In genomic region chr10:7047288-7047918, GRCm38 (mm10) we compare ENCODE assay signal across 12 mouse cellular contexts. TPM values are rescaled to one million over a fixed set of nuclear protein-coding genes. Genes with fewer than 3 reads are reported as not detected.
DNase-seq lines count a peak whose midpoint lies in the region; ATAC-seq and TF ChIP-seq lines count a peak whose summit lies in the region.
"Had no signal": no experiment of that assay in that cellular context is flagged by ENCODE, and none has a peak within 500 bp of the region (broad histone marks: within the 10 kb centered on the region; RNA-seq: fewer than 3 reads in every experiment).

No protein-coding gene starts in this region.

- H3K27ac ChIP-seq in forebrain, embryonic 14.5 days (ENCODE audit: low read depth, low read length), result no peak overlapping the region
- no peak overlapping the region for H3K27ac ChIP-seq in forebrain, embryonic 11.5 days (ENCODE audit: low read depth, low read length)
- no peak overlapping the region for H3K27ac ChIP-seq in midbrain, embryonic 11.5 days (ENCODE audit: low read depth, low read length)
- no peak overlapping the region for H3K27ac ChIP-seq in midbrain, embryonic 10.5 days (replicated peaks)
- H3K27ac ChIP-seq in stomach, postnatal 0 days (replicated peaks), result no peak overlapping the region
- H3K27ac ChIP-seq: forebrain, embryonic 12.5 days; liver, embryonic 12.5 days had no signal

- ATAC-seq in forebrain, embryonic 14.5 days, result 0 out of 2 replicates have a peak, but pooled peaks have one; percentile 29
- no peak for ATAC-seq in forebrain, embryonic 11.5 days (replicated peaks; ENCODE audit: low FRiP score)
- no peak for ATAC-seq in midbrain, embryonic 11.5 days (ENCODE audit: low FRiP score)
- no peak for ATAC-seq in stomach, postnatal 0 days (ENCODE audit: low FRiP score, low TSS enrichment)
- no peak for ATAC-seq in inflammation-experienced regulatory T-cells, adult 6 months
- ATAC-seq: CD4-positive, CD25-positive, alpha-beta regulatory T cell, adult 4 months; liver, embryonic 12.5 days had no signal

- H3K27me3 ChIP-seq in forebrain, embryonic 14.5 days (replicated peaks; ENCODE audit: control insufficient read depth, insufficient read depth, low read length), result no peaks in the 10 kb centered on the region
- H3K27me3 ChIP-seq in forebrain, embryonic 11.5 days (ENCODE audit: control insufficient read depth, insufficient read depth, low read length), result no peaks in the 10 kb centered on the region
- no peaks in the 10 kb centered on the region for H3K27me3 ChIP-seq in midbrain, embryonic 11.5 days (ENCODE audit: control insufficient read depth, insufficient read depth, low read length)
- H3K27me3 ChIP-seq in midbrain, embryonic 10.5 days (ENCODE audit: low read depth, poor library complexity, severe bottlenecking), result no peaks in the 10 kb centered on the region
- no peaks in the 10 kb centered on the region for H3K27me3 ChIP-seq in stomach, postnatal 0 days (ENCODE audit: control insufficient read depth, insufficient read depth, low read length)
- H3K27me3 ChIP-seq: forebrain, embryonic 12.5 days; liver, embryonic 12.5 days had no signal

- H3K9me3 ChIP-seq in forebrain, embryonic 14.5 days (replicated peaks; ENCODE audit: control insufficient read depth, low read length), result no peaks in the 10 kb centered on the region
- no peaks in the 10 kb centered on the region for H3K9me3 ChIP-seq in forebrain, embryonic 11.5 days (ENCODE audit: control insufficient read depth, low read length)
- no peaks in the 10 kb centered on the region for H3K9me3 ChIP-seq in midbrain, embryonic 11.5 days (ENCODE audit: control insufficient read depth, low read length)
- H3K9me3 ChIP-seq in midbrain, embryonic 10.5 days (replicated peaks), result no peaks in the 10 kb centered on the region
- H3K9me3 ChIP-seq in stomach, postnatal 0 days (ENCODE audit: control insufficient read depth, low read length), result no peaks in the 10 kb centered on the region
- H3K9me3 ChIP-seq: forebrain, embryonic 12.5 days; liver, embryonic 12.5 days had no signal

- peak; percentile 36 for DNase-seq in forebrain, embryonic 14.5 days (ENCODE audit: low spot score)
- DNase-seq in forebrain, embryonic 11.5 days (ENCODE audit: low spot score), result no peak
- DNase-seq in midbrain, embryonic 11.5 days (ENCODE audit: low spot score, missing footprints), result peak; percentile 47
- no peak for DNase-seq in midbrain, embryonic 10.5 days (ENCODE audit: low spot score)
- DNase-seq in kidney, postnatal 36 days, result peak; percentile 43 to 59
- DNase-seq in stomach, postnatal 0 days (ENCODE audit: low spot score), result no peak
- DNase-seq in left cerebral cortex, adult 18-20 months (ENCODE audit: low spot score in 2 of 2), result no peak
- DNase-seq: cerebellum, adult 18-20 months had no signal

- no peak overlapping the region for H3K4me2 ChIP-seq in forebrain, embryonic 14.5 days (ENCODE audit: low read length)
- no peak overlapping the region for H3K4me2 ChIP-seq in forebrain, embryonic 11.5 days (ENCODE audit: low read depth, low read length, severe bottlenecking)
- H3K4me2 ChIP-seq in midbrain, embryonic 11.5 days, result no peak overlapping the region
- 0 out of 2 replicates have a peak overlapping the region, but pooled peaks have one; percentile 1 for H3K4me2 ChIP-seq in stomach, postnatal 0 days (replicated peaks; ENCODE audit: low read depth)
- H3K4me2 ChIP-seq: forebrain, embryonic 12.5 days; liver, embryonic 12.5 days had no signal

- no peaks in the 10 kb centered on the region for H3K36me3 ChIP-seq in forebrain, embryonic 14.5 days (ENCODE audit: control insufficient read depth, insufficient read depth, low read length)
- H3K36me3 ChIP-seq in forebrain, embryonic 11.5 days (ENCODE audit: control insufficient read depth, insufficient read depth, low read length), result no peaks in the 10 kb centered on the region
- no peaks in the 10 kb centered on the region for H3K36me3 ChIP-seq in midbrain, embryonic 11.5 days (ENCODE audit: control insufficient read depth, insufficient read depth, low read length)
- no peaks in the 10 kb centered on the region for H3K36me3 ChIP-seq in midbrain, embryonic 10.5 days
- no peaks in the 10 kb centered on the region for H3K36me3 ChIP-seq in stomach, postnatal 0 days (ENCODE audit: control insufficient read depth, insufficient read depth, low read length)
- H3K36me3 ChIP-seq: forebrain, embryonic 12.5 days; liver, embryonic 12.5 days had no signal

- 41% methylated on average over 10 of the region's 10 CpGs for WGBS in forebrain, embryonic 14.5 days
- 75% methylated on average over 10 of the region's 10 CpGs for WGBS in forebrain, embryonic 11.5 days
- 82% methylated on average over 10 of the region's 10 CpGs for WGBS in midbrain, embryonic 11.5 days
- WGBS in midbrain, embryonic 10.5 days, result 88% methylated on average over 10 of the region's 10 CpGs
- WGBS in stomach, postnatal 0 days, result 14% methylated on average over 10 of the region's 10 CpGs

- no peak for TF ChIP-seq CTCF in stomach, postnatal 0 days (IDR thresholded peaks at IDR 0.05; ENCODE audit: low read depth)

- no peak overlapping the region for H3K9ac ChIP-seq in forebrain, embryonic 14.5 days (ENCODE audit: low read length)
- no peak overlapping the region for H3K9ac ChIP-seq in forebrain, embryonic 11.5 days (ENCODE audit: low read length)
- no peak overlapping the region for H3K9ac ChIP-seq in midbrain, embryonic 11.5 days (ENCODE audit: low read length)
- no peak overlapping the region for H3K9ac ChIP-seq in stomach, postnatal 0 days (ENCODE audit: low read length)
- H3K9ac ChIP-seq: forebrain, embryonic 12.5 days; liver, embryonic 12.5 days had no signal

- TF ChIP-seq EP300 in stomach, postnatal 0 days (optimal IDR thresholded peaks at IDR 0.05), result no peak

- no peak overlapping the region for H3K4me3 ChIP-seq in forebrain, embryonic 14.5 days (ENCODE audit: low read depth, low read length)
- no peak overlapping the region for H3K4me3 ChIP-seq in forebrain, embryonic 11.5 days (ENCODE audit: low read depth, low read length)
- no peak overlapping the region for H3K4me3 ChIP-seq in midbrain, embryonic 11.5 days (ENCODE audit: low read depth, low read length)
- H3K4me3 ChIP-seq in midbrain, embryonic 10.5 days, result no peak overlapping the region
- H3K4me3 ChIP-seq in stomach, postnatal 0 days (ENCODE audit: low read depth, low read length), result no peak overlapping the region
- H3K4me3 ChIP-seq: forebrain, embryonic 12.5 days; liver, embryonic 12.5 days had no signal

- no peaks in the 10 kb centered on the region for H3K4me1 ChIP-seq in forebrain, embryonic 14.5 days (ENCODE audit: control insufficient read depth, insufficient read depth, low read length)
- no peaks in the 10 kb centered on the region; the same call in 1 of the 2 replicates for H3K4me1 ChIP-seq in forebrain, embryonic 11.5 days (replicated peaks; ENCODE audit: control insufficient read depth, insufficient read depth, low read length)
- peaks cover 3% of the 10 kb centered on the region for H3K4me1 ChIP-seq in midbrain, embryonic 11.5 days (ENCODE audit: control insufficient read depth, insufficient read depth, low read length)
- H3K4me1 ChIP-seq in midbrain, embryonic 10.5 days, result peaks cover 3% of the 10 kb centered on the region
- no peaks in the 10 kb centered on the region; the same call in 1 of the 2 replicates for H3K4me1 ChIP-seq in stomach, postnatal 0 days (replicated peaks; ENCODE audit: control insufficient read depth, insufficient read depth)
- H3K4me1 ChIP-seq: liver, embryonic 12.5 days had no signal

RNA-seq across cellular contexts. Expression of gene Ipcef1, which starts 4.9 kb away (rescaled TPM):
- polyA plus RNA-seq in forebrain, embryonic 14.5 days (2014; fragmentation: Nextera tagmentation; extraction: Ambion mirVana), result 1.1 and 2.0 TPM in 2 replicates
- polyA plus RNA-seq in forebrain, embryonic 11.5 days (2014; fragmentation: Nextera tagmentation; extraction: Ambion mirVana), result 0.60 and 0.83 TPM in 2 replicates
- polyA plus RNA-seq in midbrain, embryonic 11.5 days (2014; fragmentation: Nextera tagmentation; extraction: Ambion mirVana), result 0.26 and 0.63 TPM in 2 replicates
- 0.48 and 0.92 TPM in 2 replicates for polyA plus RNA-seq in midbrain, embryonic 10.5 days (2016; fragmentation: Nextera tagmentation; extraction: Ambion mirVana)
- polyA plus RNA-seq in stomach, postnatal 0 days (2015; fragmentation: Nextera tagmentation; extraction: Ambion mirVana), result 0.30 and 0.35 TPM in 2 replicates
- polyA plus RNA-seq in inflammation-experienced regulatory T-cells, adult 6 months (2017; shearing (Covaris generic)), result 100 to 1,000 TPM in 2 of 3 experiments, 10 to 100 TPM in 1; 59.2 to 108 (median 100) TPM
- total RNA-seq in left cerebral cortex, adult 18-20 months (2021), result 100 to 1,000 TPM in 1 of 2 experiments, 10 to 100 TPM in 1; 95.5 to 103 TPM

Comparison
In these comparisons a context has a peak if more than half of its experiments do, and no peak if none do; other contexts are left out.
1. DNase-seq: peak in forebrain, embryonic 14.5 days (single experiment), midbrain, embryonic 11.5 days (single experiment) and kidney, postnatal 36 days (2 of 2); none in forebrain, embryonic 11.5 days (single experiment), midbrain, embryonic 10.5 days (single experiment), stomach, postnatal 0 days (single experiment) and left cerebral cortex, adult 18-20 months (0 of 2).
2. RNA of gene Ipcef1, which starts 4.9 kb away (polyA plus RNA-seq): 59.2 to 108 TPM in inflammation-experienced regulatory T-cells, adult 6 months; 1.1 to 2.0 TPM in forebrain, embryonic 14.5 days, 0.60 to 0.83 TPM in forebrain, embryonic 11.5 days, 0.26 to 0.63 TPM in midbrain, embryonic 11.5 days, 0.48 to 0.92 TPM in midbrain, embryonic 10.5 days and 0.30 to 0.35 TPM in stomach, postnatal 0 days; every median in the first group is over 10 times any median in the second.